24 mouse cellular contexts compared by ENCODE assay signal in genomic region chr2:133278546-133278945, GRCm38 (mm10).
DNase-seq lines count a peak whose midpoint lies in the region; ATAC-seq and TF ChIP-seq lines count a peak whose summit lies in the region.
"Had no signal": no experiment of that assay in that cellular context is flagged by ENCODE, and none has a peak within 500 bp of the region (broad histone marks: within the 10 kb centered on the region; RNA-seq: fewer than 3 reads in every experiment).

No protein-coding gene starts in this region.

- peak; percentile 64 for DNase-seq in ES-CJ7 (ENCODE audit: low read depth, low spot score)
- DNase-seq in R1 (ENCODE audit: low read depth, low spot score), result peak; percentile 48
- peak; percentile 71 for DNase-seq in ZHBTc4 (ENCODE audit: low read depth, low spot score)
- no peak for DNase-seq in thymus, adult 2 months
- DNase-seq in cerebellum, adult 2 months, result no peak
- DNase-seq in midbrain, embryonic 14.5 days, result no peak
- DNase-seq: adrenal gland, adult 2 months; adrenal gland, adult 8-10 months; adrenal gland, postnatal 10 days; adrenal gland, postnatal 14 days; adrenal gland, postnatal 25 days; adrenal gland, postnatal 36 days; B cell, adult 2 months; cerebellum, adult 11 months; cerebellum, adult 11-12 months; cerebellum, adult 18-20 months; cerebellum, adult 8-10 months; cerebellum, adult 9-10 months; cerebellum, adult 9-11 months had no signal

- H3K4me1 ChIP-seq in thymus, adult 2 months (replicated peaks; ENCODE audit: control insufficient read depth, insufficient read depth, low read length), result no peaks in the 10 kb centered on the region
- no peaks in the 10 kb centered on the region for H3K4me1 ChIP-seq in cerebellum, adult 2 months (ENCODE audit: control insufficient read depth, insufficient read depth, low read length)
- H3K4me1 ChIP-seq in midbrain, embryonic 14.5 days (ENCODE audit: control insufficient read depth, insufficient read depth, low read length), result no peaks in the 10 kb centered on the region

- ATAC-seq in midbrain, embryonic 14.5 days (ENCODE audit: low FRiP score, low TSS enrichment), result no peak
- ATAC-seq: activated CD4-positive, CD25-positive, alpha-beta regulatory T cell, adult 4 months; CD4-positive, CD25-positive, alpha-beta regulatory T cell, adult 4 months; Patski had no signal

- no peaks in the 10 kb centered on the region for H3K27me3 ChIP-seq in thymus, adult 2 months (ENCODE audit: control insufficient read depth, insufficient read depth, low read length)
- no peaks in the 10 kb centered on the region for H3K27me3 ChIP-seq in cerebellum, adult 2 months (ENCODE audit: control insufficient read depth, insufficient read depth, low read length)
- H3K27me3 ChIP-seq in midbrain, embryonic 14.5 days (ENCODE audit: control insufficient read depth, insufficient read depth, low read length), result no peaks in the 10 kb centered on the region
- H3K27me3 ChIP-seq: CH12.LX, Patski had no signal

- H3K9me3 ChIP-seq in midbrain, embryonic 14.5 days (ENCODE audit: control insufficient read depth, low read length), result no peaks in the 10 kb centered on the region

- H3K9ac ChIP-seq in midbrain, embryonic 14.5 days (replicated peaks; ENCODE audit: low read length), result no peak overlapping the region

- H3K4me3 ChIP-seq in thymus, adult 2 months (ENCODE audit: control insufficient read depth, insufficient read depth, low read length), result no peak overlapping the region
- H3K4me3 ChIP-seq in cerebellum, adult 2 months (replicated peaks; ENCODE audit: insufficient read depth, low read depth, low read length), result no peak overlapping the region
- H3K4me3 ChIP-seq in midbrain, embryonic 14.5 days (replicated peaks; ENCODE audit: low read depth, low read length), result no peak overlapping the region

- no peak for TF ChIP-seq CTCF in thymus, adult 2 months (IDR thresholded peaks at IDR 0.05; ENCODE audit: borderline replicate concordance, control insufficient read depth, extremely low read depth, insufficient read depth, low read length, poor library complexity)
- no peak for TF ChIP-seq CTCF in cerebellum, adult 2 months (IDR thresholded peaks at IDR 0.05; ENCODE audit: borderline replicate concordance, insufficient read depth, low read depth, low read length)

- H3K27ac ChIP-seq in thymus, adult 2 months (ENCODE audit: control insufficient read depth, insufficient read depth, low read length), result no peak overlapping the region
- no peak overlapping the region for H3K27ac ChIP-seq in cerebellum, adult 2 months (ENCODE audit: insufficient read depth, low read length)
- H3K27ac ChIP-seq in midbrain, embryonic 14.5 days (replicated peaks; ENCODE audit: low read depth, low read length), result no peak overlapping the region

- no peaks in the 10 kb centered on the region for H3K36me3 ChIP-seq in thymus, adult 2 months (ENCODE audit: control insufficient read depth, insufficient read depth, low read length)
- no peaks in the 10 kb centered on the region for H3K36me3 ChIP-seq in midbrain, embryonic 14.5 days (ENCODE audit: control insufficient read depth, insufficient read depth, low read length)
- H3K36me3 ChIP-seq: G1E had no signal

- H3K4me2 ChIP-seq in midbrain, embryonic 14.5 days (ENCODE audit: low read length), result no peak overlapping the region

- 73% methylated on average over 4 of the region's 4 CpGs for WGBS in thymus, adult 2 months
- 53% methylated on average over 4 of the region's 4 CpGs for WGBS in cerebellum, adult 2 months
- 49% methylated on average over 4 of the region's 4 CpGs for WGBS in midbrain, embryonic 14.5 days

- no peak for TF ChIP-seq POLR2A in thymus, adult 2 months (IDR thresholded peaks at IDR 0.05; ENCODE audit: control insufficient read depth, extremely low read depth, insufficient read depth, low read length, poor library complexity)
- no peak for TF ChIP-seq POLR2A in cerebellum, adult 2 months (IDR thresholded peaks at IDR 0.05; ENCODE audit: borderline replicate concordance, insufficient read depth, low read length)

Comparison
In these comparisons a context has a peak if more than half of its experiments do, and no peak if none do; other contexts are left out.
1. DNase-seq: peak in ES-CJ7 (single experiment), R1 (single experiment) and ZHBTc4 (single experiment); none in thymus, adult 2 months (single experiment), cerebellum, adult 2 months (0 of 2) and midbrain, embryonic 14.5 days (single experiment).